Mouse (Mus musculus): ENCODE results near the gene Myo16.

Myo16 gene

DNA sequence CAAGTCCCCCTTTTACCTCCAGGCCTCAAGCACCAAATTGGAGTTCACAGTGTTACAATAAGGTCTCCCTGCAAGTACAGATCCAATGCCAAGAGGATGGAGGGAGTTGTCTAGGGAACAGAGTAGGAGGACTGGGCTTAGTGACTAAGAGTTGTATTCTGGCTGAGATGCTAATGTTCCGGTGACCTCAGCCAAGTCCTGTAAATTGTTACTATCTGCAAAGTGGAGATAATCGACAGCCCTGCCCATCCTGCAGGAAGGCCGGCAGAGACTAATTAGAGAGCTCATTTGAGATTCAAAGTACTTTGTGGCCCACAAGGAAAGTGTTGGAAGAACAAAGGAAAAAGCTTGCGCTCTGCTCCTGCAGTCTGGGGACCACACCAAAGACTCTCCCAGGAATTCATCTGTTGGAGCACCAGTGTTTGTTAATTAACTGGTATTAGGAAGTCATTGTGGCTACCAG is 512.1 kb downstream of the Myo16 start:
- peak; percentile 88 for DNase-seq (ENCODE audit: low read depth, low spot score)

DNA sequence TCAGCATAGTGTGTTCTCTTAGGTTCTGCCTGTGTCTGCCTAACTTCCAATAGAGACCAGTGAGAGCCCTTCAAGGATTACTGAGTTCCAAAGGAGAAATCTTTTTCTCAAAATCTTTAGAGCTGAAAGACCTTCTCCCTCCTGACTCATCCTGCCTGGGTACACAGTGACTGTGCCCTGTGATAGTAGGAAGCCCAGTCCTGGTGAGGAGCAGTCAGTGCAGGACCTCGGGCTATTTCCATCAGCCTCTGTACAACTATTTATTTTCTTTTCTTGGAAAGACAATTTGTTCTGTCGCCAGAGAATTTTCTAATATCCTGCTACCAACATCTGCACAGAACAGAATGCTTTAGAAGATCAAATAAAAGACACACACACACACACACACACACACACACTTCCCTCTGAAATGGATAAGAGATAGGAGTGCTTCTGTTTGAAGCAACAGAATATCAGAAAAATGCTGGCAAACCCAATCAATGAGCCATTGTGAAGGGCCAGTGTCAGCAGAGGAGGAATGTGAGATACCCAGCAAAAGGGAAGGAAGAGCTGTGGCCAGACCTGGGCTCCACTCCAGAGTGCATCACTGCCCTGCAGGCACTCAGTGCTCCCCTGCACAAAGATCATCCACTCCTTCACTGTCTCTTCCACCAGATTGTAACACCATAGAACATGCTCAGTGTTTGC is 518.3 kb downstream of the Myo16 start:
- no peak for DNase-seq (ENCODE audit: low read depth, low spot score)

GRCm38 (mm10) chr8:10677840-10678410 is 524.2 kb downstream of the Myo16 start:
- no peak for DNase-seq (ENCODE audit: low read depth, low spot score)

GRCm38 (mm10) chr8:10681926-10682325 is 528.2 kb downstream of the Myo16 start:
- no peak for DNase-seq (ENCODE audit: low read depth, low spot score)

GRCm38 (mm10) chr8:10683088-10683487 is 529.4 kb downstream of the Myo16 start:
- DNase-seq (ENCODE audit: low read depth, low spot score), result no peak
